In the genomic region with DNA sequence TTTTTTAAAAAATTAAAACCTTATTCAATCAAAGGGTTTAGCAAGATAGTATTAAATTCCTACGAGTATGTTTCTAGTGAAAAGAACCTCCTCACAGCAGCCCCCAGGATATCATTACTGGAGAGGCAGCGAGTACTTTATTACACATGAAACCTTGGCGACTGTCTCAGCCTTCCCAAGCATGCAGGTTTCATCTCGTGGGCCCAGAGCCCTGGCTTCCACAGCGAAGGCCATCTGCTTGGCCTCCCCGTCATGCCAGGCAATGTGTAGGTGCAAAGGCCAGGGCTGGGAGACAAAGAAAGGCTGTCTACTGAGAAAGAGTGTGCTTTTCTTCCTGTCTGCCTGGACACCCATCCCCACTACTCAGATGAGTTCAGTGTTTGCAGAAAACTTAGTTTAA, we compare ENCODE assay signal across 8 mouse cellular contexts.
A peak's percentile ranks its signal among the peaks of the same experiment; 100 is the strongest.
DNase-seq lines count a peak whose midpoint lies in the region; ATAC-seq and TF ChIP-seq lines count a peak whose summit lies in the region.

No protein-coding gene starts in this region.

- no peaks in the 10 kb centered on the region for H3K9me3 ChIP-seq in heart, embryonic 12.5 days (replicated peaks)
- H3K9me3 ChIP-seq in heart, embryonic 13.5 days, result no peaks in the 10 kb centered on the region

- no peak for TF ChIP-seq POLR2A in olfactory bulb, adult 2 months (IDR thresholded peaks at IDR 0.05; ENCODE audit: insufficient read depth, low read depth, low read length)

- H3K27ac ChIP-seq in heart, embryonic 12.5 days (ENCODE audit: poor library complexity, severe bottlenecking), result peak overlapping the region; percentile 72
- H3K27ac ChIP-seq in heart, embryonic 13.5 days (replicated peaks), result peak overlapping the region; percentile 75
- H3K27ac ChIP-seq in olfactory bulb, adult 2 months (ENCODE audit: insufficient read depth, low read depth, low read length), result peak overlapping the region; percentile 20; the same call in 1 of the 2 replicates

- no peak for DNase-seq in heart, adult 9 months (ENCODE audit: low spot score in 2 of 2)
- DNase-seq in cerebellum, postnatal 4 days (ENCODE audit: low spot score in 2 of 2), result peak; percentile 33 to 65
- DNase-seq in kidney, postnatal 10 days, result peak; percentile 32
- no peak for DNase-seq in spleen, postnatal 4 days (ENCODE audit: low spot score in 2 of 2)

- WGBS in heart, embryonic 12.5 days, result 50% methylated on average over 6 of the region's 6 CpGs
- 48% methylated on average over 6 of the region's 6 CpGs for WGBS in heart, embryonic 13.5 days
- WGBS in olfactory bulb, adult 2 months, result 28% methylated on average over 6 of the region's 6 CpGs

- 0 out of 2 replicates have a peak overlapping the region, but pooled peaks have one; percentile 19 for H3K4me2 ChIP-seq in heart, embryonic 12.5 days
- peak overlapping the region; percentile 49 for H3K4me2 ChIP-seq in heart, embryonic 13.5 days

- TF ChIP-seq CTCF in olfactory bulb, adult 2 months (IDR thresholded peaks at IDR 0.05; ENCODE audit: insufficient read depth, low read depth, low read length), result no peak

- peaks cover 26% of the 10 kb centered on the region for H3K4me1 ChIP-seq in heart, embryonic 12.5 days (replicated peaks)
- H3K4me1 ChIP-seq in heart, embryonic 13.5 days, result peaks cover 41% of the 10 kb centered on the region
- peaks cover 7% of the 10 kb centered on the region for H3K4me1 ChIP-seq in olfactory bulb, adult 2 months (ENCODE audit: control insufficient read depth, insufficient read depth, low read length)

- 0 out of 2 replicates have a peak, but pooled peaks have one; percentile 36 for ATAC-seq in heart, embryonic 12.5 days (ENCODE audit: insufficient number of reproducible peaks, low FRiP score)
- ATAC-seq in heart, embryonic 13.5 days (ENCODE audit: extremely low read depth, insufficient number of reproducible peaks, low FRiP score, low TSS enrichment), result no peak
- ATAC-seq in inflammation-experienced regulatory T-cells, adult 6 months, result no peak

- H3K36me3 ChIP-seq in heart, embryonic 12.5 days, result peaks cover 30% of the 10 kb centered on the region
- peaks cover 38% of the 10 kb centered on the region for H3K36me3 ChIP-seq in heart, embryonic 13.5 days

- no peak overlapping the region for H3K4me3 ChIP-seq in heart, embryonic 12.5 days
- H3K4me3 ChIP-seq in heart, embryonic 13.5 days, result no peak overlapping the region
- no peak overlapping the region for H3K4me3 ChIP-seq in olfactory bulb, adult 2 months (ENCODE audit: insufficient read depth, low read depth, low read length)

- no peaks in the 10 kb centered on the region for H3K27me3 ChIP-seq in heart, embryonic 12.5 days (replicated peaks)
- H3K27me3 ChIP-seq in heart, embryonic 13.5 days (replicated peaks), result no peaks in the 10 kb centered on the region

- H3K9ac ChIP-seq in heart, embryonic 12.5 days, result peak overlapping the region; percentile 30; the same call in 1 of the 2 replicates
- no peak overlapping the region for H3K9ac ChIP-seq in heart, embryonic 13.5 days

Comparison
In these comparisons a context has a peak if more than half of its experiments do, and no peak if none do; other contexts are left out.
1. H3K27ac ChIP-seq: peak in every context shown above with its lines; median percentile 75 in heart, embryonic 13.5 days; 72 in heart, embryonic 12.5 days; 20 in olfactory bulb, adult 2 months.
2. DNase-seq: peak in cerebellum, postnatal 4 days (2 of 2) and kidney, postnatal 10 days (single experiment); none in heart, adult 9 months (0 of 2) and spleen, postnatal 4 days (0 of 2).